14 mouse cellular contexts compared by ENCODE assay signal in genomic region chr10:76550458-76550857, GRCm38 (mm10). TPM values are rescaled to one million over a fixed set of nuclear protein-coding genes. Genes with fewer than 3 reads are reported as not detected.
DNase-seq lines count a peak whose midpoint lies in the region; ATAC-seq and TF ChIP-seq lines count a peak whose summit lies in the region.
"Had no signal": no experiment of that assay in that cellular context is flagged by ENCODE, and none has a peak within 500 bp of the region (broad histone marks: within the 10 kb centered on the region; RNA-seq: fewer than 3 reads in every experiment).

No protein-coding gene starts in this region.

- no peaks in the 10 kb centered on the region for H3K9me3 ChIP-seq in heart, embryonic 11.5 days (replicated peaks; ENCODE audit: control insufficient read depth, low read length)
- H3K9me3 ChIP-seq: forebrain, embryonic 12.5 days; heart, embryonic 13.5 days had no signal

- no peak overlapping the region for H3K4me2 ChIP-seq in heart, embryonic 11.5 days
- H3K4me2 ChIP-seq: forebrain, embryonic 12.5 days; heart, embryonic 13.5 days had no signal

- no peaks in the 10 kb centered on the region for H3K27me3 ChIP-seq in heart, embryonic 11.5 days (ENCODE audit: control insufficient read depth, insufficient read depth, low read length)
- H3K27me3 ChIP-seq: forebrain, embryonic 12.5 days; heart, embryonic 13.5 days had no signal

- peak; percentile 44 for TF ChIP-seq CTCF in left cerebral cortex, adult 2 months (IDR thresholded peaks at IDR 0.05)

- no peak overlapping the region for H3K4me3 ChIP-seq in heart, embryonic 11.5 days (ENCODE audit: low read depth, low read length)
- H3K4me3 ChIP-seq in left cerebral cortex, adult 2 months: no peak overlapping the region
- H3K4me3 ChIP-seq: forebrain, embryonic 12.5 days; heart, embryonic 13.5 days had no signal

- peak; percentile 88 for DNase-seq in heart, adult 11 months
- DNase-seq in left cerebral cortex, adult 2 months (ENCODE audit: extremely low spot score in 1 of 2, low spot score in 2 of 2): no peak
- no peak for DNase-seq in left cerebral cortex, adult 18-20 months (ENCODE audit: low spot score in 2 of 2)
- DNase-seq in thymus, postnatal 4 days: peak; percentile 34
- DNase-seq in thymus, postnatal 0 days (ENCODE audit: low spot score): no peak
- DNase-seq in testis, postnatal 10 days (ENCODE audit: low spot score): peak; percentile 53
- no peak for DNase-seq in cerebellum, adult 9-11 months
- DNase-seq: adrenal gland, adult 2 months; cerebellum, adult 9-10 months; thymus, postnatal 36 days had no signal

- H3K9ac ChIP-seq in heart, embryonic 11.5 days (ENCODE audit: low read depth, low read length): no peak overlapping the region
- H3K9ac ChIP-seq: forebrain, embryonic 12.5 days; heart, embryonic 13.5 days had no signal

- intact Hi-C loops in left cerebral cortex, adult 2 months (cut with DNase I): loop anchor here (5.0 kb wide), 1 partner anchor 182 kb away; no protein-coding TSS in a partner anchor

- no peak overlapping the region for H3K27ac ChIP-seq in heart, embryonic 11.5 days (ENCODE audit: low read depth, low read length)
- no peak overlapping the region for H3K27ac ChIP-seq in left cerebral cortex, adult 2 months
- H3K27ac ChIP-seq: forebrain, embryonic 12.5 days; heart, embryonic 13.5 days had no signal

- WGBS in heart, embryonic 11.5 days (ENCODE audit: insufficient replicate concordance): 86% methylated on average over 5 of the region's 5 CpGs

- no peaks in the 10 kb centered on the region for H3K4me1 ChIP-seq in heart, embryonic 11.5 days (ENCODE audit: control insufficient read depth, insufficient read depth, low read length)
- H3K4me1 ChIP-seq: forebrain, embryonic 12.5 days; heart, embryonic 13.5 days had no signal

- peaks cover 24% of the 10 kb centered on the region for H3K36me3 ChIP-seq in heart, embryonic 11.5 days (ENCODE audit: control insufficient read depth, insufficient read depth, low read length)

- no peak for ATAC-seq in heart, embryonic 11.5 days (replicated peaks; ENCODE audit: insufficient number of reproducible peaks, low FRiP score, low TSS enrichment)

RNA-seq across cellular contexts. Expression of gene Spatc1l, which starts 11.6 kb away (rescaled TPM):
- not detected in 2 replicates for polyA plus RNA-seq in heart, embryonic 11.5 days (2014; fragmentation: Nextera tagmentation; extraction: Ambion mirVana)
- total RNA-seq in left cerebral cortex, adult 2 months (2021): not detected
- total RNA-seq in left cerebral cortex, adult 18-20 months (2021): not detected
- polyA plus RNA-seq in thymus, postnatal 0 days (2015; fragmentation: Nextera tagmentation; extraction: Ambion mirVana): not detected in 2 replicates
- total RNA-seq: adrenal gland, adult 2 months had no signal
- polyA plus RNA-seq: adrenal gland, adult 2 months; forebrain, embryonic 12.5 days; heart, embryonic 13.5 days; liver, embryonic 16.5 days had no signal

RNA-seq across cellular contexts. Expression of gene Lss, which starts 19.1 kb away (rescaled TPM):
- polyA plus RNA-seq in heart, embryonic 11.5 days (2014; fragmentation: Nextera tagmentation; extraction: Ambion mirVana): 14.0 and 15.1 TPM in 2 replicates
- 10 to 100 TPM; 38.8 to 44.1 TPM for total RNA-seq in left cerebral cortex, adult 2 months (2021)
- 10 to 100 TPM; 47.2 to 58.6 TPM for total RNA-seq in left cerebral cortex, adult 18-20 months (2021)
- polyA plus RNA-seq in thymus, postnatal 0 days (2015; fragmentation: Nextera tagmentation; extraction: Ambion mirVana): 18.7 and 19.6 TPM in 2 replicates

RNA-seq across cellular contexts. Expression of gene Ftcd, which starts 25.0 kb away (rescaled TPM):
- 1.9 and 3.4 TPM in 2 replicates for polyA plus RNA-seq in heart, embryonic 11.5 days (2014; fragmentation: Nextera tagmentation; extraction: Ambion mirVana)
- not detected for total RNA-seq in left cerebral cortex, adult 2 months (2021)
- total RNA-seq in left cerebral cortex, adult 18-20 months (2021): under 1 TPM in 1 of 2 experiments, not detected in 1; 0.12 TPM
- 0.04 TPM in 1 of 2 replicates, not detected in the other for polyA plus RNA-seq in thymus, postnatal 0 days (2015; fragmentation: Nextera tagmentation; extraction: Ambion mirVana)
- polyA plus RNA-seq: forebrain, embryonic 12.5 days had no signal

Comparison
In these comparisons a context has a peak if more than half of its experiments do, and no peak if none do; other contexts are left out.
1. DNase-seq: peak in heart, adult 11 months (single experiment), thymus, postnatal 4 days (single experiment) and testis, postnatal 10 days (single experiment); none in left cerebral cortex, adult 2 months (0 of 2), left cerebral cortex, adult 18-20 months (0 of 2), thymus, postnatal 0 days (single experiment) and cerebellum, adult 9-11 months (single experiment).